Mouse (Mus musculus): ENCODE results near the gene Notch2.

Gene Notch2

GRCm38 (mm10) chr3:98013401-98014281 lies at the start of gene Notch2:
Gene Notch2 (plus strand): TSS chr3:98013527.
- DNase-seq = peak; percentile 92

DNA sequence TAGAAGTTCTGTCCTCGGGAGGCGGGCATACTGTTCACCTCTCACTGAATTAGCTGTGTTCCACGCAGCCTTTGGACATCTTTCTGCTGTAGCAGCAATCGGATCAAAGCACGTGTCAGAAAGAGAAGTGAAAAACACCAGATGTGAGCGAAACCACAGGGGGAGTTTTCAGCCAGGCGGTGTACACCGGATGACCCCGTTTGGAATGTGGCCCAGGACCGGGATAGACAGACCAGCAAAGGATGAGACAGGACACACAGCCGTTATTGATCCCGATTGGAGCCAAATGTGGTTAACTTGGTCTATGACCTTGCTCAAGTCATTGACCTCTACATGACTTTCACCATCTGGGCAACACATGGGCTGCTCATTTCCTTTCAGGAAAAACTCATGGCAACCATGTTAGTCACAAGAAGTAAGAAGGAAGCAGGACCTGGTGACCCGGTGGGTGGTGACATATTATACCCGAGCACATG lies 48.4 kb upstream of the Notch2 start:
- no peak for DNase-seq

- no peak for DNase-seq
Observed at GRCm38 (mm10) chr3:97967627-97968026, 45.7 kb upstream of the Notch2 start.

DNA sequence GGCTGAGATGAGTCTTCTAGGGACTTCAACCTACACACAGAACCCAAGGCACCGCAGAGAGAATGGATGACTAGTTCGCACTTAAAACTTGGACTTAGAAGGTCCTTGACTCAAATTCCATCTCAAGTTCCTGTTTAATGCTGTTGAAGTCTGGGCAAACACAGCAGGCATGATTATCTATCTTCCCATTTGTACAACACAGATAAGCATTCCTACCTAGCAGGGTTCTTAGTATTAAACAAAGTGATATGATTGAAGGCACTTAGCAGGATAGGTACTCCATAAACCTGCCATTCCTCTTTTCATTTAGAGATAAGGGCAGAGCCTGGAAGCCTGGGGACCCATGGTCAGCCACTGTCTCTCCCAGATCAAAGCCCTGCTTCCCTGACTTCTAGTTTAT lies 45.1 kb upstream of the Notch2 start:
- no peak for DNase-seq

- no peak for DNase-seq
Observed at GRCm38 (mm10) chr3:97969019-97969418, 44.3 kb upstream of the Notch2 start.

GRCm38 (mm10) chr3:97971117-97971516 lies 42.2 kb upstream of the Notch2 start:
- no peak for DNase-seq

DNA sequence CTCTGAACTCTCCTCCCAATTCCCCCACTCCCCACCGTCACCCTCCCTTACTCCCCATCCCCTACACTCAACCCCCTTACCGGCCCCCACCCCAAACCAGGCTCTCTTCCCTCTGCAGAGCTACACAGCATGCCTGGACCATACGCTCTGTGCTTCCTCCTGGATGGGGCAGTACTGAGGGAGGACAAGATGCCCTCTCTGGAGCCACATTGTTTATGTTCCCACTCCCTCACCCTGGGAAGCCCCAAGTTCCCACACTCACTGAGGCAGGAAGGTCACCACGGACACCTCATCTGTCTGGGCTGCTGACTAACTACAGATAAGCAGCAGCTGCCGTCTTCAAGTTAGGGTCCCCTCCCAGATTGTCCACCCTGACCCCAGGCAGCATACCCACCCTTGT lies 41.1 kb upstream of the Notch2 start:
- DNase-seq = no peak

GRCm38 (mm10) chr3:97972707-97973106 lies 40.6 kb upstream of the Notch2 start:
- no peak for DNase-seq

DNA sequence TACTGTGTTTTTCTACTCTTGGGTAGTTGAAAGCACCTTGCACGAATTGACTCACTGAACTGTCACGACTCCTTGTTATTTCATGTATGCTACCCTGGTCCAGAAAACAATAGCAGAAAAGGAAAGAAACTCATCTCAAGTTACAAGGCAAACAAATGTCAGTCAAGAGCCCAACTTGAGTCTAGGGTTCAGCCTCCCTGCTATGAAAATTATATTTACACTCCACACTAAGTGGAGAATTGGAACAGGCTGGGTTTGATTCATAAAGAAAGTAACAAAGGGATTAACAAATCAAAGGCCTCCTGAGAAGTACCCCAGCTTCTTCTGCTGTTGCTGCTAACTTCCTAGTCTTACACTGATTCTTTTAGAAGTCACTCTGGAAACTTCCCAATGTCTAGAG lies 40.0 kb upstream of the Notch2 start:
- no peak for DNase-seq

DNA sequence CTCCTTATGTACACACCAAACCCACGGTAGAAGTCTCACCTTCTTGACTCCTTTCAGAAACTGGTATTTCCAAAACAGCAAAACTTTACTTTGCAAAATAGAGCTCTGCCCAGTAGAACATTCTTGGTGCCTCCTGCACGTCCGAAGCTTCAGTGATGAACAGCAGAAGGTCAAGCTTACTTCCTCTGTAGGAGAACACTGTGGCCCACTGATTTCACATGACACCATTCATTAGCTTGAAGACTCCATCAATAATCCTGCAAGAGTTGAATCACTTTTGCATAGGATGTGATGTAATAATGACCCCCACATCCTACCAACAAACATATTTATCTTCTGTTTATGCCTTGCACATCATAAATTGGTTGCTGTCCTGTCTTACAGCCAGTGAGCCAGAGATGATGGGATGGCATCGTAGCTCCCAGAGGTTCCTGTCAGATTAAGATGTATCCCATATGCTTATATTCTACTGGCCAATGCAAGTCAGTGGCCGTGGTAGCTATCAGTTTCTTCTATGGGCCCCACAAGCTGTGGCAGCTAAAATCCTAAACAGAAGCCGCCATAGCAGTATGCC lies 39.0 kb upstream of the Notch2 start:
- DNase-seq = no peak

DNA sequence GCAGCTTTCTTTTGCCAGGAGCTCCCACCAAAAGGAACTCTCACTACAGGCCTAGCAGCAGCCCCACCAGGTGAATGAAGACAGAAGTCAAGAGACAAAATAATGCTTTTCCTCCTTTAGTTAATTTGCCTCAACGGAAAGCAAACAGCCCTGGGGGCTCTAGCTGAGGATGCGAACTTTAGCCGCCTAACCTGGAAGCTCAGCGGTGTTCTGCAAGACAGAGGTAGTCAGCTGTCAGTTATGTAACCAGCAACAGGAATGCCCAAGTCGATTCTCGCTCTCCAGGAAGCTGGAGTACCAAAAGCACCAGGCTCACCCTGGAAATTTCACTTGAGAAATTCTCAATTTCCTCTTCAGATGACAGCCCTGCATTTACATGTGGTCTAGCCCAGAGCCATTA lies 36.6 kb upstream of the Notch2 start:
- DNase-seq = no peak

- DNase-seq = no peak
Observed at GRCm38 (mm10) chr3:97978710-97979109, 34.6 kb upstream of the Notch2 start.

GRCm38 (mm10) chr3:97980683-97981327 lies 32.5 kb upstream of the Notch2 start:
- no peak for DNase-seq

DNA sequence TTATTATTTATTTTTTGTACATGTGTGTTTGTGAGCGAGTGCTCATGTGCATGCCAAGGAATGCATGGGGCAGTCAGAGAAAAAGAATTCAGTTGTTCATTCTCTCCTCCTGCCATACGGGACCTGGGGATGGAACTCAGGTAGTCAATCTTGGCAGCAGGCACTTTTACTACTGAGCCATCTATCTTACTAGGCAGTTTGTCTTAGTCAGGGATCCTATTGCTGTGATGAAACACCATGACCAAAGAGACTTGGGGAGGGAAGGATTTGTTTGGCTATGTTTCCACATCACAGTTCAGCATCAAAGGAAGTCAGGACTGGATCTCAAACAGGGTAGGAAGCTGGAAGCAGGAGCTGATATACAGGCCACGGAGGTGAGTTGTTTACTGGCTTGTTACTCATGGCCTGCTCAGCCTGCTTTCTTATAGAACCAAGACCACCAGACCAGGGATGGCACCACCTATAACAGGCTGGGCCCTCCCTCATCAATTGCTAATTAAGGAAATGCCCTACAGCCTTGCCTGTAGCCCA lies 31.9 kb upstream of the Notch2 start:
- DNase-seq = no peak

DNA sequence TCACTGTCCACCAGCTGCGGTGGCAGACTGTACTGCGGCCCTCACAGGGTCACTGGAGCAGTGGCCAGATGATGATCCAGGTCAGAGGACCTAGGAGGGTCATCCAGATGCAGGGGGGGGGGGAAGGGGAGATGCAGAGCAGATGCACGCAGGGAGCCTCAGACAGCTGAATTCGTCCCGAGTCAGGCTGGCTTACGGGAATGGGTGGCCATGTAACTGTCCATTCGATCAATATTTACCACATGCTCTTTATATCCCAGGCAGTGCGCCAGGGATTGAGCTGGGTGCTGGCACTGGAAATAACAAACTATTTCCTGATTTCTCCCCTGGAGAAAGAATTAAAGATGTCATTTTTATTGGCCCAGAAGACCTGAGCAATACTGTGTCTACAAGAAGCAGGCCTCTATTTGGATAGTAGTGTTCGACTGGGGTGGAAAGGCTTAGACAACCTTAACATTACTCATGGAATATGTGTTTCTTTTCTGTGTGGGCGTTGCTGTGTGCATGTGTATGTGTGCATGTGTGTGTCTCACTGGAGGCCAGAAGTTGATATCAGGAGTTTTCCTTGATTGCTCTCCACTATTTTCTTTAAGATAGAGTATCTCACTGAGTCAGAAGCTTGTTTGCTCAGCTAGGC lies 28.3 kb upstream of the Notch2 start:
- no peak for DNase-seq

- DNase-seq = no peak
Observed at GRCm38 (mm10) chr3:97985691-97986090, 27.6 kb upstream of the Notch2 start.

DNA sequence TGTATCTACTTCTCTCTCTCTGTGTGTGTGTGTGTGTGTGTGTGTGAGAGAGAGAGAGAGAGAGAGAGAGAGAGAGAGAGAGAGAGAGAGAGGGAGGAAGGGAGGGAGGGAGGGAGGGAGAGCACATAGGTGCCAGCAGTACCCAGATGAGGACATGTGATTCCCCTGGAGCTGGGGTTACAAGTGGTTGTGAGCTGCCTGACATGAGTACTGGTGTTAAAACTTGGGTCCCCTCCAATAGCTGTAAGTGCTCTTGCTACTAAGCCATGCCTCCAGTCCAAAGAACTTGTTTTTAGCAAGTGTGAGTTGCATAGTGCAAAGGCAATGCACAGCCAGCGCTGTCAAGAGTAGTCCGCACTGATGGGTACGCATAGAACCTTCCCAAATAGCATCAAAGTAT lies 26.2 kb upstream of the Notch2 start:
- DNase-seq = no peak

DNA sequence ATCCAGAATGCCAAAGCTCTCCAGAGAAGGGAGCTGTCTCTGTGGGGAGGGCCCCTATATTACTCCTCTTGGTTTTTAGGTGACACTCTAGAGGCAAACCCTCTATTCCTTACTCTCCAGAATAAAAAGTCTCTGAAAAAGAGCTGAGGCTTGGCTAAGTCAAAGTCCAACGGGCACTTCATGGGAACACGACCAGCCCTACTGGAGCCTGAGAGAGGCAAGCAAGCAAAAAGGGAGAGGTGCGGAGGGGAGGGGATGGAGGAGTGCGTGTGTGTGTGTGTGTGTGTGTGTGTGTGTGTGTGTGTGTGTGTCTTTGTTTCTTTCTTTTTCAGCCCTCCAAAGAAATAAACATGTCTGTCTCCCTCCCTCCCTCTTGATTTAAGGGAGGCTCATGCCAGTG lies 24.6 kb upstream of the Notch2 start:
- no peak for DNase-seq

DNA sequence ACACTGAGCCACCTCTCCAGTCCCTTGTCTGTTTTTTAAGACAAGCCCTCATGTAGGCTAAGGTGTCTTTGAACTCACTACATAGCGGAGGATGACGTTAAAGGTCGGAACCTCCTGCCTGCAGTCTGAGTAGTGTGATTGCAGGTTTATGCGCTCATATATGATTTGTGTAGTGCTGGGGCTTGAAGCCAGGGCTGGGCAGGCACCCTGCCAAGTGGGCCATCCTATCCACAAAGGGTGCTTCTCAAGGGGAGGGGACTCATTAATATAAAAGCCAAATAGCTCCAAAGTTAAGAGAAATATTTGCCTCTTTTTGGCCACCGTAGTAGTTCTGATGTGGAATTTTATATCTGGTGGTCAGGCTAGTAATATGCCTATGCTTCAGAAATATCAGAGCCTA lies 22.8 kb upstream of the Notch2 start:
- DNase-seq = no peak

DNA sequence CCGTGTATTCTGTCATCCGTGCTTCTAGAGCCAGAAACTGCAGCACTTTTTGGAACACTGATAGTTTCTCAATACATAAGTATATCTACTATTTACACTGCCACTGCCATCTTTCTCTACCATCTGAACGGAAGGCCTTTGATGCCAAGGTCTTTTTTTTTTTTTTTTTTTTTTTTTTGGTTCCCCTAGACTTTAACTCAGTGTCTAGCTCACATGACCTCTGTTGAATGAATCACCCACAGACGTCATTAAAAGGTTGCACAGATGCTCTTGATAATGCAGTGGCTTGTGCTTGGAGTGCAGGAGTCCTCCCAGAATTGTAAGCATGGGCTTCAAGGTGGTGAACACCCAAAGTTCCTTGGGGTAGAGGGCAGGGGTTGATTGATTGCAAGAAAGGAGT lies 21.0 kb upstream of the Notch2 start:
- DNase-seq = no peak

- DNase-seq = no peak
Observed at GRCm38 (mm10) chr3:97993196-97993595, 20.1 kb upstream of the Notch2 start.

- no peak for DNase-seq
Observed at GRCm38 (mm10) chr3:97993920-97994545, 19.3 kb upstream of the Notch2 start.

- no peak for DNase-seq
Observed at GRCm38 (mm10) chr3:97994818-97995217, 18.5 kb upstream of the Notch2 start.
